Mouse (Mus musculus) mammary gland, adult 2 months (tissue): ENCODE data around the gene Mtg1. TPM values are rescaled to one million over a fixed set of nuclear protein-coding genes. Genes with fewer than 3 reads are reported as not detected.

Experiments used
- polyA plus RNA-seq: library from polyadenylated mRNA; depleted of rRNA; stranded (reverse); fragments of >200 nt; gene quantifications from 2 replicates; pipeline ENCODE4 v1.2.3, GENCODE M21; 2012; ENCODE audit warnings: low replicate concordance; rRNA removed

Mtg1 gene
- polyA plus RNA-seq = 31.2 and 62.7 TPM in 2 replicates

GRCm38 (mm10) chr7:140137135-140138020, at the start of gene Mtg1:
TSS of gene Mtg1 (plus strand) at chr7:140137564.

GRCm38 (mm10) chr7:140092924-140093528, 44.3 kb upstream of the Mtg1 start, which contains the start of gene Prap1:
TSS of gene Prap1 (plus strand) at chr7:140093395.

GRCm38 (mm10) chr7:140101993-140102860, 35.1 kb upstream of the Mtg1 start, which contains the start of gene Fuom:
TSS of gene Fuom (minus strand) at chr7:140102441.

GRCm38 (mm10) chr7:140115583-140116328, 21.6 kb upstream of the Mtg1 start, which contains the start of gene Paox:
TSS of gene Paox (plus strand) at chr7:140115799.

GRCm38 (mm10) chr7:140116329-140117054, 20.9 kb upstream of the Mtg1 start, which contains the start of gene Echs1:
TSS of gene Echs1 (minus strand) at chr7:140116476.

GRCm38 (mm10) chr7:140154218-140154927, 17.0 kb downstream of the Mtg1 start, which contains the start of gene Sprn:
TSS of gene Sprn (minus strand) at chr7:140154877.

GRCm38 (mm10) chr7:140164664-140165063, 27.3 kb downstream of the Mtg1 start, which contains the start of gene Olfr522:
TSS of gene Olfr522 (minus strand) at chr7:140164764.

GRCm38 (mm10) chr7:140172936-140173335, 35.6 kb downstream of the Mtg1 start, which contains the start of gene Olfr523:
TSS of gene Olfr523 (plus strand) at chr7:140173217.

Other genes starting within 250 kb of the Mtg1 start
- gene Kndc1, start 242.9 kb upstream of the Mtg1 start, polyA plus RNA-seq = 0.03 TPM in 1 of 2 replicates, not detected in the other
- gene Utf1, start 193.8 kb upstream of the Mtg1 start, polyA plus RNA-seq = 0.37 and 0.98 TPM in 2 replicates
- gene 6430531B16Rik, start 158.8 kb upstream of the Mtg1 start, polyA plus RNA-seq = 0.31 and 0.32 TPM in 2 replicates
- 18.5 and 20.3 TPM in 2 replicates for gene Adam8, start 145.0 kb upstream of the Mtg1 start, polyA plus RNA-seq
- 51.1 and 130 TPM in 2 replicates for gene Zfp511, start 101.2 kb upstream of the Mtg1 start, polyA plus RNA-seq
- gene Tubgcp2, start 100.9 kb upstream of the Mtg1 start, polyA plus RNA-seq = 18.2 and 27.9 TPM in 2 replicates
- 0.04 and 0.19 TPM in 2 replicates for gene Msx3, start 88.5 kb upstream of the Mtg1 start, polyA plus RNA-seq
- gene Caly, start 55.0 kb upstream of the Mtg1 start, polyA plus RNA-seq = 0.11 TPM in 1 of 2 replicates, not detected in the other
- gene Prap1, start 44.2 kb upstream of the Mtg1 start, polyA plus RNA-seq = not detected in 2 replicates
- gene Fuom, start 35.1 kb upstream of the Mtg1 start, polyA plus RNA-seq = 47.4 and 59.5 TPM in 2 replicates
- gene Paox, start 21.8 kb upstream of the Mtg1 start, polyA plus RNA-seq = 20.9 and 25.0 TPM in 2 replicates
- 146 and 200 TPM in 2 replicates for gene Echs1, start 21.1 kb upstream of the Mtg1 start, polyA plus RNA-seq
- gene Sprn, start 17.3 kb downstream of the Mtg1 start, polyA plus RNA-seq = 0.70 and 0.87 TPM in 2 replicates
- gene Olfr522, start 27.2 kb downstream of the Mtg1 start, polyA plus RNA-seq = not detected in 2 replicates
- 0.40 and 0.73 TPM in 2 replicates for gene Olfr523, start 35.7 kb downstream of the Mtg1 start, polyA plus RNA-seq
- 0.13 TPM in 1 of 2 replicates, not detected in the other for gene Olfr524, start 68.4 kb downstream of the Mtg1 start, polyA plus RNA-seq
- 1.7 and 3.0 TPM in 2 replicates for gene Cd163l1, start 80.7 kb downstream of the Mtg1 start, polyA plus RNA-seq
- 3.4 and 4.5 TPM in 2 replicates for gene 5830411N06Rik, start 109.7 kb downstream of the Mtg1 start, polyA plus RNA-seq
- not detected in 2 replicates for gene Olfr525, start 183.3 kb downstream of the Mtg1 start, polyA plus RNA-seq
- not detected in 2 replicates for gene Olfr527, start 196.5 kb downstream of the Mtg1 start, polyA plus RNA-seq
- gene Olfr60, start 224.1 kb downstream of the Mtg1 start, polyA plus RNA-seq = 1.1 and 1.2 TPM in 2 replicates
- gene Olfr530, start 238.8 kb downstream of the Mtg1 start, polyA plus RNA-seq = not detected in 2 replicates